24 mouse cellular contexts compared by ENCODE assay signal in genomic region chr7:135157571-135157970, GRCm38 (mm10).
DNase-seq lines count a peak whose midpoint lies in the region; ATAC-seq lines count a peak whose summit lies in the region.
"Had no signal": no experiment of that assay in that cellular context is flagged by ENCODE, and none has a peak within 500 bp of the region (broad histone marks: within the 10 kb centered on the region; RNA-seq: fewer than 3 reads in every experiment).

No protein-coding gene starts in this region.

- no peak for ATAC-seq in embryonic facial prominence, embryonic 14.5 days (ENCODE audit: low read depth)
- peak; percentile 36; the same call in 1 of the 2 replicates for ATAC-seq in limb, embryonic 13.5 days (ENCODE audit: low FRiP score, low read depth)
- ATAC-seq: activated CD4-positive, CD25-positive, alpha-beta regulatory T cell, adult 4 months; CD4-positive, CD25-positive, alpha-beta regulatory T cell, adult 4 months; forebrain, embryonic 13.5 days; forebrain, embryonic 15.5 days; Patski had no signal

- no peak overlapping the region for H3K9ac ChIP-seq in embryonic facial prominence, embryonic 14.5 days (ENCODE audit: low read depth, low read length)
- no peak overlapping the region for H3K9ac ChIP-seq in limb, embryonic 13.5 days
- H3K9ac ChIP-seq: embryonic facial prominence, embryonic 13.5 days; forebrain, embryonic 13.5 days; forebrain, embryonic 15.5 days had no signal

- H3K27ac ChIP-seq in embryonic facial prominence, embryonic 14.5 days (replicated peaks; ENCODE audit: low read depth, low read length), result no peak overlapping the region
- H3K27ac ChIP-seq in embryonic facial prominence, embryonic 10.5 days (replicated peaks), result no peak overlapping the region
- no peak overlapping the region for H3K27ac ChIP-seq in limb, embryonic 10.5 days
- no peak overlapping the region for H3K27ac ChIP-seq in limb, embryonic 13.5 days
- H3K27ac ChIP-seq: embryonic facial prominence, embryonic 13.5 days; forebrain, embryonic 13.5 days; forebrain, embryonic 15.5 days had no signal

- no peak overlapping the region for H3K4me2 ChIP-seq in embryonic facial prominence, embryonic 14.5 days (ENCODE audit: low read depth, low read length)
- H3K4me2 ChIP-seq in limb, embryonic 13.5 days (replicated peaks), result no peak overlapping the region
- H3K4me2 ChIP-seq: embryonic facial prominence, embryonic 13.5 days; forebrain, embryonic 13.5 days; forebrain, embryonic 15.5 days had no signal

- peak; percentile 6 for DNase-seq in embryonic facial prominence, embryonic 14.5 days (ENCODE audit: low spot score)
- DNase-seq in embryonic facial prominence, embryonic 10.5 days (ENCODE audit: low spot score), result no peak
- DNase-seq in forelimb bud, embryonic 11.5 days (ENCODE audit: low read depth, low spot score), result peak; percentile 71
- peak; percentile 53 for DNase-seq in limb, embryonic 10.5 days (ENCODE audit: low spot score)
- DNase-seq in right cerebral cortex, postnatal 4 days, result no peak
- DNase-seq in layer of hippocampus, adult 9-10 months (ENCODE audit: low spot score), result no peak
- DNase-seq: adrenal gland, adult 8-10 months; adrenal gland, postnatal 14 days; adrenal gland, postnatal 36 days; B cell, adult 2 months; cerebellum, adult 11-12 months; cerebellum, adult 2 months; cerebellum, adult 9-10 months; cerebellum, postnatal 10 days; cerebellum, postnatal 25 days had no signal

- no peaks in the 10 kb centered on the region for H3K9me3 ChIP-seq in embryonic facial prominence, embryonic 14.5 days (ENCODE audit: control insufficient read depth, low read length)
- no peaks in the 10 kb centered on the region for H3K9me3 ChIP-seq in embryonic facial prominence, embryonic 10.5 days
- no peaks in the 10 kb centered on the region for H3K9me3 ChIP-seq in limb, embryonic 10.5 days (replicated peaks)
- no peaks in the 10 kb centered on the region for H3K9me3 ChIP-seq in limb, embryonic 13.5 days
- H3K9me3 ChIP-seq: embryonic facial prominence, embryonic 13.5 days; forebrain, embryonic 13.5 days; forebrain, embryonic 15.5 days had no signal

- H3K36me3 ChIP-seq in embryonic facial prominence, embryonic 14.5 days (ENCODE audit: control insufficient read depth, insufficient read depth, low read length), result peaks cover 26% of the 10 kb centered on the region; the same call in 1 of the 2 replicates
- peaks cover 17% of the 10 kb centered on the region for H3K36me3 ChIP-seq in embryonic facial prominence, embryonic 10.5 days (replicated peaks)
- peaks cover 15% of the 10 kb centered on the region; the same call in 1 of the 2 replicates for H3K36me3 ChIP-seq in limb, embryonic 10.5 days
- H3K36me3 ChIP-seq in limb, embryonic 13.5 days, result peaks cover 49% of the 10 kb centered on the region
- H3K36me3 ChIP-seq: forebrain, embryonic 15.5 days; G1E had no signal

- H3K4me1 ChIP-seq in embryonic facial prominence, embryonic 14.5 days (ENCODE audit: control insufficient read depth, insufficient read depth, low read length), result no peaks in the 10 kb centered on the region
- H3K4me1 ChIP-seq in embryonic facial prominence, embryonic 10.5 days, result no peaks in the 10 kb centered on the region
- peaks cover 10% of the 10 kb centered on the region for H3K4me1 ChIP-seq in limb, embryonic 10.5 days
- H3K4me1 ChIP-seq in limb, embryonic 13.5 days, result peaks cover 11% of the 10 kb centered on the region
- H3K4me1 ChIP-seq: embryonic facial prominence, embryonic 13.5 days; forebrain, embryonic 15.5 days had no signal

- no peaks in the 10 kb centered on the region for H3K27me3 ChIP-seq in embryonic facial prominence, embryonic 14.5 days (replicated peaks; ENCODE audit: control insufficient read depth, insufficient read depth, low read length)
- H3K27me3 ChIP-seq in embryonic facial prominence, embryonic 10.5 days (replicated peaks; ENCODE audit: low read depth, poor library complexity, severe bottlenecking), result no peaks in the 10 kb centered on the region
- H3K27me3 ChIP-seq in limb, embryonic 10.5 days (ENCODE audit: low read depth, poor library complexity, severe bottlenecking), result no peaks in the 10 kb centered on the region
- H3K27me3 ChIP-seq in limb, embryonic 13.5 days, result no peaks in the 10 kb centered on the region
- H3K27me3 ChIP-seq: CH12.LX; embryonic facial prominence, embryonic 13.5 days; forebrain, embryonic 13.5 days; forebrain, embryonic 15.5 days; Patski had no signal

- WGBS in embryonic facial prominence, embryonic 14.5 days, result 53% methylated on average over 5 of the region's 5 CpGs
- 82% methylated on average over 5 of the region's 5 CpGs for WGBS in embryonic facial prominence, embryonic 10.5 days
- WGBS in limb, embryonic 10.5 days, result 58% methylated on average over 5 of the region's 5 CpGs
- WGBS in limb, embryonic 13.5 days, result 19% methylated on average over 5 of the region's 5 CpGs

- H3K4me3 ChIP-seq in embryonic facial prominence, embryonic 14.5 days (ENCODE audit: low read depth, low read length), result no peak overlapping the region
- H3K4me3 ChIP-seq in embryonic facial prominence, embryonic 10.5 days, result no peak overlapping the region
- H3K4me3 ChIP-seq in limb, embryonic 10.5 days, result no peak overlapping the region
- H3K4me3 ChIP-seq in limb, embryonic 13.5 days, result no peak overlapping the region
- H3K4me3 ChIP-seq: embryonic facial prominence, embryonic 13.5 days; forebrain, embryonic 13.5 days; forebrain, embryonic 15.5 days had no signal

Comparison
In these comparisons a context has a peak if more than half of its experiments do, and no peak if none do; other contexts are left out.
1. DNase-seq: peak in embryonic facial prominence, embryonic 14.5 days (single experiment), forelimb bud, embryonic 11.5 days (single experiment) and limb, embryonic 10.5 days (single experiment); none in embryonic facial prominence, embryonic 10.5 days (single experiment), right cerebral cortex, postnatal 4 days (single experiment) and layer of hippocampus, adult 9-10 months (single experiment).